Mouse (Mus musculus) MEL (cell line): ENCODE measurements around the gene Arhgap18. TPM values are rescaled to one million over a fixed set of nuclear protein-coding genes. Genes with fewer than 3 reads are reported as not detected.
"Not testable (repeated sequence)": the region's sequence is repeated elsewhere in the genome, so short reads cannot be mapped to it uniquely, and the experiment has no call there.

Experiments
- DNase-seq: peaks from one replicate; pipeline ENCODE4 v3.0.0; 2011; ENCODE audit warnings: low read depth, low spot score
- H3K27ac ChIP-seq: 2 replicates; pipeline ENCODE4 v1.5.1; 2012; ENCODE audit warnings: low read depth, mild to moderate bottlenecking, control low read depth, low read length, moderate library complexity; ENCODE audit not compliant: control insufficient read depth
- H3K27me3 ChIP-seq, 2 experiments: fragments of 150-350 bp in 1 of 2; sonication (generic) in 1 of 2; 2 replicates each; pipeline ENCODE4 v1.6.1; 2012; ENCODE audit warnings: low read length in 2 of 2, mild to moderate bottlenecking in 2 of 2, improper control_type of control experiment in 1 of 2, moderate library complexity in 1 of 2; ENCODE audit not compliant: insufficient read depth in 2 of 2, control insufficient read depth in 1 of 2
- H3K36me3 ChIP-seq, 2 experiments: 2 replicates each; pipeline ENCODE4 v1.6.1; 2012 to 2014; ENCODE audit warnings: low read length in 2 of 2, improper control_type of control experiment in 1 of 2, inconsistent platforms in 1 of 2, mild to moderate bottlenecking in 1 of 2; ENCODE audit not compliant: insufficient read depth in 2 of 2, control insufficient read depth in 1 of 2
- H3K4me1 ChIP-seq, 2 experiments: fragments of 150-350 bp in 1 of 2; sonication (generic) in 1 of 2; 2 replicates each; pipeline ENCODE4 v1.6.1; 2012; ENCODE audit warnings: low read length in 2 of 2, improper control_type of control experiment in 1 of 2, mild to moderate bottlenecking in 1 of 2; ENCODE audit not compliant: insufficient read depth in 2 of 2, control insufficient read depth in 1 of 2
- H3K4me3 ChIP-seq, 2 experiments: fragments of 150-350 bp in 1 of 2; sonication (generic) in 1 of 2; 2 replicates each; pipeline ENCODE4 v1.5.1; 2012; ENCODE audit warnings: low read depth in 2 of 2, low read length in 2 of 2, mild to moderate bottlenecking in 2 of 2, moderate library complexity in 2 of 2, control low read depth in 1 of 2, improper control_type of control experiment in 1 of 2; ENCODE audit not compliant: control insufficient read depth in 1 of 2, insufficient read depth in 1 of 2
- H3K79me2 ChIP-seq: 2 replicates; pipeline ENCODE4 v1.6.1; 2012; ENCODE audit warnings: mild to moderate bottlenecking, low read length, moderate library complexity; ENCODE audit not compliant: control insufficient read depth, poor library complexity, insufficient read depth
- H3K9ac ChIP-seq: 2 replicates; pipeline ENCODE4 v1.6.1; 2012; ENCODE audit warnings: low read depth, mild to moderate bottlenecking, control low read depth, low read length, moderate library complexity; ENCODE audit not compliant: control insufficient read depth, poor library complexity, severe bottlenecking
- H3K9me3 ChIP-seq: fragments of 150-350 bp; sonication (generic); replicated peaks from 2 replicates; pipeline ENCODE4 v1.6.1; 2012; ENCODE audit warnings: mild to moderate bottlenecking, low read length, improper control_type of control experiment, moderate library complexity; ENCODE audit not compliant: insufficient read depth
- CHD2 ChIP-seq: IDR thresholded peaks from 2 replicates; pipeline ENCODE4 v1.6.1; 2011; ENCODE audit warnings: low read length, improper control_type of control experiment
- HCFC1 ChIP-seq: IDR thresholded peaks from 2 replicates; pipeline ENCODE4 v1.6.1; 2012; ENCODE audit warnings: low read depth, mild to moderate bottlenecking, inconsistent platforms, low read length, improper control_type of control experiment, moderate library complexity
- MYB ChIP-seq: IDR thresholded peaks from 2 replicates; pipeline ENCODE4 v1.6.1; 2011; ENCODE audit warnings: mild to moderate bottlenecking, low read depth, low read length, improper control_type of control experiment
- NRF1 ChIP-seq: IDR thresholded peaks from 2 replicates; pipeline ENCODE4 v1.6.1; 2014; ENCODE audit warnings: low read depth, mild to moderate bottlenecking, inconsistent platforms, low read length, improper control_type of control experiment, moderate library complexity; ENCODE audit not compliant: poor library complexity, insufficient read depth, severe bottlenecking
- RAD21 ChIP-seq: IDR thresholded peaks from 2 replicates; pipeline ENCODE4 v1.6.1; 2011; ENCODE audit warnings: mild to moderate bottlenecking, low read depth, low read length, improper control_type of control experiment
- SIN3A ChIP-seq: IDR thresholded peaks from 2 replicates; pipeline ENCODE4 v1.6.1; 2012; ENCODE audit warnings: low read length, improper control_type of control experiment, inconsistent platforms
- SMC3 ChIP-seq: IDR thresholded peaks from 2 replicates; pipeline ENCODE4 v1.6.1; 2011; ENCODE audit warnings: low read depth, low read length, improper control_type of control experiment
- UBTF ChIP-seq: IDR thresholded peaks from 2 replicates; pipeline ENCODE4 v1.6.1; 2012; ENCODE audit warnings: low read depth, mild to moderate bottlenecking, inconsistent platforms, low read length, improper control_type of control experiment, moderate library complexity, borderline replicate concordance; ENCODE audit not compliant: insufficient read depth
- USF1 ChIP-seq: IDR thresholded peaks from 2 replicates; pipeline ENCODE4 v1.6.1; 2014; ENCODE audit warnings: low read depth, mild to moderate bottlenecking, inconsistent platforms, low read length, improper control_type of control experiment, moderate library complexity
- USF2 ChIP-seq, 2 experiments: IDR thresholded peaks; 2 replicates each; pipeline ENCODE4 v1.6.1; 2011 to 2012; ENCODE audit warnings: improper control_type of control experiment in 2 of 2, low read length in 2 of 2, borderline replicate concordance in 1 of 2, inconsistent platforms in 1 of 2, low read depth in 1 of 2, mild to moderate bottlenecking in 1 of 2; ENCODE audit not compliant: insufficient read depth in 1 of 2
- ZC3H11A ChIP-seq: IDR thresholded peaks from 2 replicates; pipeline ENCODE4 v1.6.1; 2012; ENCODE audit warnings: low read depth, mild to moderate bottlenecking, inconsistent platforms, low read length, improper control_type of control experiment
- ZKSCAN1 ChIP-seq: IDR thresholded peaks from 2 replicates; pipeline ENCODE4 v1.6.1; 2012; ENCODE audit warnings: low read depth, mild to moderate bottlenecking, inconsistent platforms, low read length, improper control_type of control experiment, moderate library complexity
- ZNF384 ChIP-seq: IDR thresholded peaks from 2 replicates; pipeline ENCODE4 v1.6.1; 2012; ENCODE audit warnings: low read depth, mild to moderate bottlenecking, inconsistent platforms, low read length, improper control_type of control experiment
- polyA plus RNA-seq, 2 experiments: library from polyadenylated mRNA; stranded (reverse) in 1 of 2; unstranded in 1 of 2; fragments of >175 nt in 1 of 2; fragments of >200 nt in 1 of 2; gene quantifications; 2 replicates each; pipeline versions ENCODE4 v1.2.1 to v1.2.4; 2012; ENCODE audit warnings: low replicate concordance in 2 of 2, low read depth in 1 of 2; ENCODE audit not compliant: insufficient read length in 2 of 2, insufficient read depth in 1 of 2, missing spikeins in 1 of 2
- total RNA-seq: library from RNA; depleted of rRNA; stranded (reverse); fragments of 300-350 nt; gene quantifications from 2 replicates; pipeline ENCODE4 v1.2.3, GENCODE M21; 2012

Arhgap18 gene
- total and polyA plus RNA-seq, 3 experiments: 3.4 to 4.4 TPM; not detected in 1

GRCm38 (mm10) chr10:26920383-26920979 lies 167.3 kb downstream of the Arhgap18 start:
- H3K27ac ChIP-seq: no peak overlapping the region
- no peaks in the 10 kb centered on the region for H3K4me1 ChIP-seq
- no peaks in the 10 kb centered on the region for H3K36me3 ChIP-seq

GRCm38 (mm10) chr10:26936056-26936455 lies 182.8 kb downstream of the Arhgap18 start:
- H3K36me3 ChIP-seq, DNase-seq, H3K79me2 ChIP-seq, H3K9me3 ChIP-seq, H3K4me1 ChIP-seq, H3K9ac ChIP-seq, H3K4me3 ChIP-seq, H3K27ac ChIP-seq, H3K27me3 ChIP-seq: not testable (repeated sequence)

More at GRCm38 (mm10) chr10:26920383-26920979, 167.3 kb downstream of the Arhgap18 start:
- H3K4me3 ChIP-seq: no peak overlapping the region
- H3K79me2 ChIP-seq: no peaks in the 10 kb centered on the region
- H3K9ac ChIP-seq: no peak overlapping the region
- no peaks in the 10 kb centered on the region for H3K27me3 ChIP-seq
- no peaks in the 10 kb centered on the region for H3K9me3 ChIP-seq
- TF ChIP-seq NRF1: no peak
- TF ChIP-seq ZNF384: no peak
- no peak for TF ChIP-seq ZKSCAN1
- no peak for TF ChIP-seq UBTF
- TF ChIP-seq USF1: no peak
- TF ChIP-seq USF2 (IDR thresholded peaks at IDR 0.05; ENCODE audit: borderline replicate concordance in 1 of 2, insufficient read depth in 1 of 2, low read depth in 1 of 2, low read length in 2 of 2): no peak
- TF ChIP-seq SMC3: no peak
- TF ChIP-seq CHD2: no peak
- no peak for TF ChIP-seq MYB
- TF ChIP-seq RAD21: no peak
- TF ChIP-seq ZC3H11A: no peak
- TF ChIP-seq SIN3A: no peak
- no peak for TF ChIP-seq HCFC1
- no peak for DNase-seq

GRCm38 (mm10) chr10:26938464-26938863 lies 185.2 kb downstream of the Arhgap18 start:
- not testable (repeated sequence) for H3K9me3 ChIP-seq, H3K4me1 ChIP-seq, H3K36me3 ChIP-seq, H3K4me3 ChIP-seq, DNase-seq, H3K79me2 ChIP-seq, H3K9ac ChIP-seq, H3K27me3 ChIP-seq, H3K27ac ChIP-seq
